Mouse (Mus musculus) cerebellum, adult 2 months (tissue): ENCODE data around the gene Pla2g7.

Experiments
- CTCF ChIP-seq: fragments of 200-500 bp; IDR thresholded peaks from 2 replicates; pipeline ENCODE4 v1.5.1; 2011; ENCODE audit warnings: low read depth, mild to moderate bottlenecking, control low read depth, low read length, moderate library complexity, borderline replicate concordance; ENCODE audit not compliant: insufficient read depth
- POLR2A ChIP-seq: fragments of 200-500 bp; IDR thresholded peaks from 2 replicates; pipeline ENCODE4 v1.6.1; 2011; ENCODE audit warnings: low read length, control low read depth, borderline replicate concordance; ENCODE audit not compliant: insufficient read depth

- TF ChIP-seq POLR2A = no peak
- TF ChIP-seq CTCF = no peak
These were observed 24.4 kb upstream of the Pla2g7 start, which contains the start of gene Ankrd66 for GRCm38 (mm10) chr17:43543539-43543938.
